Mouse (Mus musculus) heart, adult 2 months (tissue): ENCODE measurements around the gene Rnf216. TPM values are rescaled to one million over a fixed set of nuclear protein-coding genes. Genes with fewer than 3 reads are reported as not detected.

Experiments used
- DNase-seq, 2 experiments: peaks; one replicate each; pipeline ENCODE4 v3.0.0; 2021
- H3K27ac ChIP-seq: fragments of 200-600 bp; 2 replicates; pipeline ENCODE4 v1.8.1; 2022
- H3K27me3 ChIP-seq: fragments of 200-500 bp; 2 replicates; pipeline ENCODE4 v1.6.1; 2012; ENCODE audit warnings: mild to moderate bottlenecking, low read length, inconsistent platforms, mixed read lengths; ENCODE audit not compliant: control insufficient read depth, insufficient read depth
- H3K36me3 ChIP-seq: fragments of 200-500 bp; 2 replicates; pipeline ENCODE4 v1.6.1; 2012; ENCODE audit warnings: low read length, inconsistent platforms; ENCODE audit not compliant: control insufficient read depth, insufficient read depth
- H3K4me1 ChIP-seq: fragments of 200-500 bp; 2 replicates; pipeline ENCODE4 v1.6.1; 2011; ENCODE audit warnings: low read length; ENCODE audit not compliant: control insufficient read depth, insufficient read depth
- H3K4me3 ChIP-seq: fragments of 200-600 bp; 2 replicates; pipeline ENCODE4 v1.8.1; 2022
- H3K79me2 ChIP-seq: fragments of 200-500 bp; replicated peaks from 2 replicates; pipeline ENCODE4 v1.6.1; 2012; ENCODE audit warnings: mild to moderate bottlenecking, inconsistent platforms, low read length, moderate library complexity, mixed read lengths; ENCODE audit not compliant: control insufficient read depth, insufficient read depth
- H3K9ac ChIP-seq: fragments of 200-500 bp; 2 replicates; pipeline ENCODE4 v1.6.1; 2012; ENCODE audit warnings: low read depth, mild to moderate bottlenecking, control low read depth, inconsistent platforms, low read length, mixed read lengths
- CTCF ChIP-seq: fragments of 200-600 bp; IDR thresholded peaks from 2 replicates; pipeline ENCODE4 v1.8.1; 2022; ENCODE audit warnings: antibody characterized with exemption, mild to moderate bottlenecking, moderate library complexity
- EP300 ChIP-seq: fragments of 200-500 bp; IDR thresholded peaks from 2 replicates; pipeline ENCODE4 v1.6.1; 2011; ENCODE audit warnings: low read depth, low read length, control low read depth; ENCODE audit not compliant: insufficient read depth
- POLR2A ChIP-seq: fragments of 200-500 bp; IDR thresholded peaks from 2 replicates; pipeline ENCODE4 v1.6.1; 2011; ENCODE audit warnings: mild to moderate bottlenecking, low read depth, low read length, control low read depth; ENCODE audit not compliant: insufficient read depth
- WGBS: fragments of 180-500 bp; shearing (Covaris S2); methylation state at CpG from one replicate; pipeline ENCODE4 v1.1.7; 2018; 5-methylcytosine and 5-hydroxymethylcytosine counted together
- intact Hi-C: fragments of 180-260 bp; cut with DNase I; formaldehyde crosslinking; loops from one replicate; pipeline ENCODE4 v1.15.1; 2025
- polyA plus RNA-seq: library from polyadenylated mRNA; depleted of rRNA; stranded (reverse); fragments of >200 nt; gene quantifications from 2 replicates; pipeline ENCODE4 v1.2.3, GENCODE M21; 2012
- total RNA-seq, 2 experiments: library from RNA; stranded (reverse); gene quantifications; 2 replicates each; pipeline ENCODE4 v1.2.3; 2021

Rnf216 gene
- total and polyA plus RNA-seq, 3 experiments, result 16.5 to 23.8 (median 23.3) TPM

DNA sequence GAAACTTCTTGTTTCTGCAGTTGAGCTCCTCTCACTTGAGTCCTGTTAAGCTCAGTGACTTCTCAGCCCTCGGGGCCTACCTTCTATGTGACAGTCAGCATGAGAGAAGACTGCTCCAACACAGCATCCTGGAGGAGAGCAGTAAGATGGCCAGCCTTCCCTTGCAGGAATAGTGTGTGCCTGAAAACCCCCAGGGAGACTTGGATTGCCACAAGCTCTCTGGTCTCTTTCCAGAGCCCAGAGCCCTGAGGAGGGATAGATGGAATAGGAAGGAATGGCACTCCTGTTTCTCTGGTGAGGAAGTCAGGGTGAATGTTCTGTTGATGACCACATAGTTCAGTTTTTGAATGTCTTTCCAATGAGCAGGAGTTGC lies 63.8 kb downstream of the Rnf216 start:
- Histone ChIP-seq H3K36me3 (peaks cover 23% of the 10 kb centered on the region), H3K27me3 (no peaks in the 10 kb centered on the region), H3K79me2 (no peaks in the 10 kb centered on the region), H3K4me1 (peaks cover 28% of the 10 kb centered on the region), H3K9ac (no peak overlapping the region), H3K27ac (peak overlapping the region; percentile 3; the same call in 1 of the 2 replicates), H3K4me3 (no peak overlapping the region)
- no peak for DNase-seq
- intact Hi-C loops, result no loop called here
- 76% methylated on average over 1 of the region's 1 CpGs for WGBS
- no peak for TF ChIP-seq CTCF
- no peak for TF ChIP-seq POLR2A
- no peak for TF ChIP-seq EP300

DNA sequence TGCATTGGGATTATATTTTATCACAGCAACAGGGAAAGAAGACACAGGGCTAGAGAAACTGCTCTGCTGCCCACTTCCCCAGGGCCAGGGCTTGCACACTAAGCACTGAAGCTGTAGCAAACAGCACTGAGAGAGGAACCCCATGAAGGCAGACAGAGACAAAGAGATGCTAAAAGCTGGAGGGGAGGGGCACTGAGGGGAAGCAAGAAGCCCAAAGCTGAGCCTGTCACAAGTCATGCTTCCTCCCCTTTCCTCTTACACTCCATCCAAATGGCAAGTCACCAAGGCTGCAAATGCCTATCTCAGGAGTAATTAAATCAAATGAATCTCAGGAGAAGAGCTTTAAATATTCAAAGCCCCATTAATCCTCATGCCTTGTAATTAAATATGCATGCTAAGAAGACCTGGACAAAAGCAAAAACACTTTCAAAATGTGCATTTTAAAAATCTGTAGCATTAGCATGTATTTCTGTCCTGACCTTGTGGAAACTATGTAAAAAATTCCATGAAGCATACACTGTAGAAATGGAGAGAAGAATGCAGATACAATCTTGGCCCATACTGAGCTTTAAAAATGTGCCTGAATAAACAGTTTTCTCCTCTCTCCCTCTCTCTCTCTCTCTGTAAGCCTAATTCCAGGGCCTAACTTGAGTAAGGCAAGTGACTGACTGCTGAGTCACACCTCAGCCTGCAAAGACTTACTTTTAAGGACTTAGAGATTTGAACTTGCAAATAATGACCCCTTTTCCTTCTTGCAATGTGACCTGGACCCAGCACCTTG lies 64.4 kb downstream of the Rnf216 start:
- no peak overlapping the region for H3K9ac ChIP-seq
- peak in 1 of 2 experiments; percentile 44 for DNase-seq
- no peaks in the 10 kb centered on the region for H3K79me2 ChIP-seq
- H3K4me1 ChIP-seq, result peaks cover 30% of the 10 kb centered on the region
- no peaks in the 10 kb centered on the region for H3K27me3 ChIP-seq
- H3K27ac ChIP-seq, result peak overlapping the region; percentile 39
- intact Hi-C loops, result no loop called here
- H3K4me3 ChIP-seq, result no peak overlapping the region
- H3K36me3 ChIP-seq, result peaks cover 23% of the 10 kb centered on the region
- TF ChIP-seq CTCF (no peak), EP300 (no peak), POLR2A (0 out of 2 replicates have a peak, but pooled peaks have one; percentile 16)

DNA sequence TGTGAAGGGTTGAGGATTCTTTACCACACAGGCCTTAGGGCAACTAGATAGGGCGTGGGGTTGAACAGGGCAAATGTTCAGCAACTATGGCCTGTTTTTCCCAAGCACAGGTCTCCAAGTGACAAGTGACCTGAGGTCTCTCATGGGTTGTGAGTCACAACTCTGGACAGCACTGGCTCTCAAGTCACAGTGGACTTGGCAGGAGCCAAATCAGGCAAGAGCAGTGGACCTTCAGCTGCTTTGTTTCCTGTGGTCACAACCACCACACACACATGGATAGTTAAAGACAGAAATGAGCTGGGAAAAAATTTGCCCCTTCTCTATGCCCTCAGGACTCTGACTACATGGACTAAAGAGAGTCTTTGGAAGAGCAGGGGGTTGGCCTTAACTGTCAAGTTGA lies 65.2 kb downstream of the Rnf216 start:
- Histone ChIP-seq H3K36me3 (peaks cover 23% of the 10 kb centered on the region), H3K4me3 (no peak overlapping the region), H3K9ac (no peak overlapping the region), H3K27ac (peak overlapping the region; percentile 39), H3K27me3 (no peaks in the 10 kb centered on the region), H3K4me1 (peaks cover 30% of the 10 kb centered on the region), H3K79me2 (no peaks in the 10 kb centered on the region)
- 75% methylated on average over 1 of the region's 1 CpGs for WGBS
- intact Hi-C loops, result no loop called here
- TF ChIP-seq EP300, result no peak
- no peak for TF ChIP-seq CTCF
- TF ChIP-seq POLR2A, result no peak
- DNase-seq, result peak in 1 of 2 experiments; percentile 48

DNA sequence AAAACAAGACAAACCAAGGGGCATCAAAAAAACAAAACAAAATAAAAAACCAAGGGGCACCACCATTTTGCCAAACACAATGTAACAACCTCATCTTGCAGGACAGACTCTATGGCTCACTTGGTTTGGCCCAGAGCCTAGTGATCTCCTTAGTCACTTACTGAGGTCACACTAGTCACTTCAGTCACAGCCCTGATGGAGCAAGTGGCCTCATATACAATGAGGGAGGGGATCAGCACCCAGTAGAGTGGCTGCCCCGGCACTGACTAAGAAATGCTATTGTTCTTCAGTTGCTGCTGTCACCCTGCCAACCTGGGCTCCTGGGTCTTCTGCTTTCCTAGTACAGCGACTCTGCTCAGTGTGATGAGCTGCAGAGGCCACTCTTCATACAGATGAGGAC lies 68.9 kb downstream of the Rnf216 start:
- H3K9ac ChIP-seq, result no peak overlapping the region
- no peaks in the 10 kb centered on the region for H3K79me2 ChIP-seq
- H3K4me1 ChIP-seq, result peaks cover 20% of the 10 kb centered on the region
- H3K27me3 ChIP-seq, result no peaks in the 10 kb centered on the region
- H3K4me3 ChIP-seq, result no peak overlapping the region
- intact Hi-C loops, result no loop called here
- WGBS, result 26% methylated on average over 2 of the region's 2 CpGs
- no peak overlapping the region for H3K27ac ChIP-seq
- no peak for DNase-seq
- peaks cover 14% of the 10 kb centered on the region for H3K36me3 ChIP-seq
- TF ChIP-seq CTCF (no peak), EP300 (no peak), POLR2A (no peak)

DNA sequence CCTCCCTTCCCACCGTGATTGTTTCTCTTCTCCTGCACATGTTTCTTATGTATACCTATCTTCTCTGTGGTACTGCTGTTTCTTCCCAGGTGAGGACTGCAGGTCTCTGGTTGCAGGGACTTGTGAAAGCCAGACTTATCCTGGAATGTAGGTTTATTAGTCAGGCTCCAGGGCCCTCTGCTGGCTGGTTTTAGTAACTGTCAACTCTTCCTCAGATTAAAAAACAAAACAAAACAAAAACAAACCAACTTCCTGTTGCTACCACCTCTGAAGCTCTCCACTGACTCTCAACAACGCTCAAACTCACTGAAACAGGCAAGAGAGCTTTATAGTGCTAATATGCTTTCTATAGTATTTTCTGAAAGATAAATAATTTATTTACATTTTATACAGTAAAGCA lies 69.5 kb downstream of the Rnf216 start:
- intact Hi-C loops, result no loop called here
- TF ChIP-seq EP300 (no peak), POLR2A (no peak), CTCF (peak; percentile 74)
- Histone ChIP-seq H3K79me2 (no peaks in the 10 kb centered on the region), H3K36me3 (peaks cover 10% of the 10 kb centered on the region), H3K4me1 (peaks cover 16% of the 10 kb centered on the region), H3K27ac (no peak overlapping the region), H3K4me3 (no peak overlapping the region), H3K9ac (no peak overlapping the region), H3K27me3 (no peaks in the 10 kb centered on the region)
- WGBS, result 61% methylated on average over 2 of the region's 2 CpGs
- no peak for DNase-seq

DNA sequence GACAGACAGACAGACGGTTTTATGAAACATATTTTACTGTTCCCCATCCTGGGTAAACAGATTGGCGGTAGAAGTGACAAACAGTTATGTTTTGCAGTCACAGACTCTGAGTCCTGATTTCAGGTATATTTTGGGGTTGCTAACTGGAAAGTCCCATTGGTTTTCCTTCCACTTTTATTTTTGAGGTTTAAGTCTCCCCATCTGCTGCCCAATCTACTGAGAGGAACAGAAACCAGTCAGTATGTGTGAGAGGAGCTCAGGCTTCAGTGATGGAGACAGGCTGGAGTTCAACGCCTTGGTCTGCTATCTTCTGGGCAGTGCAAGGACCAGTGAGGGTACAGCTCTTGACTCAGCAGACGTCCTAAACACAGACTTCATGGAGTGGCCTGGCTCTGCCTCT lies 74.0 kb downstream of the Rnf216 start:
- intact Hi-C loops, result loop anchor here (2.0 kb wide), 1 partner anchor 28 kb away; no protein-coding TSS in a partner anchor
- TF ChIP-seq POLR2A (no peak), EP300 (no peak), CTCF (no peak)
- 68% methylated on average over 4 of the region's 4 CpGs for WGBS
- H3K9ac ChIP-seq, result no peak overlapping the region
- H3K4me1 ChIP-seq, result peaks cover 7% of the 10 kb centered on the region
- H3K4me3 ChIP-seq, result no peak overlapping the region
- no peak for DNase-seq
- no peaks in the 10 kb centered on the region; the same call in 1 of the 2 replicates for H3K79me2 ChIP-seq
- no peak overlapping the region for H3K27ac ChIP-seq
- no peaks in the 10 kb centered on the region for H3K27me3 ChIP-seq
- H3K36me3 ChIP-seq, result no peaks in the 10 kb centered on the region
